Comparison of ENCODE assay signal across 1 mouse cellular context in the genomic region with DNA sequence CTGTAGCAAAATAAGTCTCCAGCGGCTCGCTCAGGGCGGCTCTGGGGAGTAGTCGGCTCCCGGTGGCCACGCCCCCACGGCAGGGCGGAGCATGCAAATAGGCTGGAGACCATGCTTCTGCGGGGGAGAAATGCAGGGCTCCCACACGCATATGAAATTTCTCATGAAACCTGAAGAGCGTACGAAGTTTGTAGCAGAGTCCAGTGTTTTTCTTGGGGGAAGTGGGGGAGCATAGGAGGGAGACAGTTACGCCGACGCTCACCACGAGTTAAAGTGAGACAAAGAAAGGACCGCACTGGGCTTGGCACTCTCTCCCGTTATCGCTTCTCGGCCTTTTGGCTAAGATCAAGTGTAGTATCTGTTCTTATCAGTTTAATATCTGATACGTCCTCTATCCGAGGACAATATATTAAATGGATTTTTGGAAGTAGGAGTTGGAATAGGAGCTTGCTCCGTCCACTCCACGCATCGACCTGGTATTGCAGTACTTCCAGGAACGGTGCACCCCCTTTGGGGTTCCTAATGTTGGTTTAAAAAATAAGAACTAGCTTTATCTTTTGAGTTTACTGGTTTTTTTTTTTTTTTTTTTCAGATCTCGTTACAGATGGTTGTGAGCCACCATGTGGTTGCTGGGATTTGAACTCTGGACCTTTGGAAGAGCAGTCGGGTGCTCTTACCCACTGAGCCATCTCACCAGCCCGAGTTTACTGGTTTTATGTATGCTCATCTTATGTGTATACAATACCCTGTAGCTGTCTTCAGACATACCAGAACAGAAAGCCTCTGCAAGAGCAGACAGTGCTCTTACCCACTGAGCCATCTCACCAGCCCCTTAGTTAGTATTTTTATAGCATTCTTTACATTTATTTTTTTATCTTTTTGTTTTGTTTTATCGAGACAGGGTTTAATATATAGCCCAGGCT.
TF ChIP-seq lines count a peak whose summit lies in the region.

No protein-coding gene starts in this region.

TF ChIP-seq in CH12.LX, 34 proteins besides CTCF, POLR2A, EP300 and RAD21:
- peak; percentile 97 for TF ChIP-seq ETS1 (conservative IDR thresholded peaks at IDR 0.05; ENCODE audit: low read depth, low read length)
- TF ChIP-seq E2F4 (IDR thresholded peaks at IDR 0.05; ENCODE audit: insufficient replicate concordance, low read depth, low read length) = peak; percentile 81
- peak; percentile 47 for TF ChIP-seq NRF1 (IDR thresholded peaks at IDR 0.05; ENCODE audit: low read depth, low read length)
- peak; percentile 99 for TF ChIP-seq TBP (conservative IDR thresholded peaks at IDR 0.05; ENCODE audit: low read depth, low read length)
- TF ChIP-seq IRF4 (IDR thresholded peaks at IDR 0.05; ENCODE audit: low read depth, low read length) = peak; percentile 76
- TF ChIP-seq MXI1 (IDR thresholded peaks at IDR 0.05; ENCODE audit: low read depth, low read length) = peak; percentile 72
- peak; percentile 100 for TF ChIP-seq POLR2AphosphoS2 (IDR thresholded peaks at IDR 0.05; ENCODE audit: low read depth, low read length)
- TF ChIP-seq SIN3A (IDR thresholded peaks at IDR 0.05; ENCODE audit: low read length) = peak; percentile 88
- TF ChIP-seq TCF12 (IDR thresholded peaks at IDR 0.05; ENCODE audit: low read depth, low read length) = peak; percentile 90
- peak; percentile 89 for TF ChIP-seq MAX (IDR thresholded peaks at IDR 0.05; ENCODE audit: low read length)
- TF ChIP-seq MAFK (IDR thresholded peaks at IDR 0.05; ENCODE audit: insufficient replicate concordance, low read length) = peak; percentile 84
- TF ChIP-seq NELFE (IDR thresholded peaks at IDR 0.05; ENCODE audit: low read depth, low read length) = peak; percentile 95
- peak; percentile 83 for TF ChIP-seq ELF1 (IDR thresholded peaks at IDR 0.05; ENCODE audit: low read depth, low read length)
- TF ChIP-seq USF2 (conservative IDR thresholded peaks at IDR 0.05; ENCODE audit: low read depth, low read length) = peak; percentile 31; the same call in 1 of the 2 replicates
- TF ChIP-seq HCFC1 (IDR thresholded peaks at IDR 0.05; ENCODE audit: low read depth, low read length) = peak; percentile 79
- peak; percentile 96 for TF ChIP-seq RCOR1 (conservative IDR thresholded peaks at IDR 0.05; ENCODE audit: low read depth, low read length)
- TF ChIP-seq CHD2 (IDR thresholded peaks at IDR 0.05; ENCODE audit: low read length) = 0 out of 2 replicates have a peak, but pooled peaks have one; percentile 63
- peak; percentile 100 for TF ChIP-seq ZMIZ1 (IDR thresholded peaks at IDR 0.05; ENCODE audit: low read depth, low read length)
- peak; percentile 89 for TF ChIP-seq ZNF384 (IDR thresholded peaks at IDR 0.05; ENCODE audit: low read depth, low read length)
- TF ChIP-seq MAZ (IDR thresholded peaks at IDR 0.05; ENCODE audit: low read depth, low read length) = peak; percentile 83
- peak; percentile 71 for TF ChIP-seq MEF2A (IDR thresholded peaks at IDR 0.05; ENCODE audit: borderline replicate concordance, low read depth, low read length)
- TF ChIP-seq MYC (IDR thresholded peaks at IDR 0.05; ENCODE audit: low read depth, low read length) = peak; percentile 77
- peak; percentile 39; the same call in 1 of the 2 replicates for TF ChIP-seq BHLHE40 (IDR thresholded peaks at IDR 0.05; ENCODE audit: low read depth, low read length)
